Mouse (Mus musculus) mouse embryonic stem cell (cell line): ENCODE results near the gene Phb2.

Experiments
- in situ Hi-C, 2 experiments: fragments of 300-500 bp; cut with MboI; formaldehyde crosslinking; loops; 1 replicate in 1 of 2; 3 replicates in 1 of 2; pipeline ENCODE4 v1.14.3; 2019 to 2020; ENCODE audit warnings: low sequenced_read_pairs in 2 of 2, low pct_unique_long_range_greater_than_20kb in 1 of 2, mixed read lengths in 1 of 2; ENCODE audit not compliant: unreplicated experiment in 1 of 2

Phb2 gene

DNA sequence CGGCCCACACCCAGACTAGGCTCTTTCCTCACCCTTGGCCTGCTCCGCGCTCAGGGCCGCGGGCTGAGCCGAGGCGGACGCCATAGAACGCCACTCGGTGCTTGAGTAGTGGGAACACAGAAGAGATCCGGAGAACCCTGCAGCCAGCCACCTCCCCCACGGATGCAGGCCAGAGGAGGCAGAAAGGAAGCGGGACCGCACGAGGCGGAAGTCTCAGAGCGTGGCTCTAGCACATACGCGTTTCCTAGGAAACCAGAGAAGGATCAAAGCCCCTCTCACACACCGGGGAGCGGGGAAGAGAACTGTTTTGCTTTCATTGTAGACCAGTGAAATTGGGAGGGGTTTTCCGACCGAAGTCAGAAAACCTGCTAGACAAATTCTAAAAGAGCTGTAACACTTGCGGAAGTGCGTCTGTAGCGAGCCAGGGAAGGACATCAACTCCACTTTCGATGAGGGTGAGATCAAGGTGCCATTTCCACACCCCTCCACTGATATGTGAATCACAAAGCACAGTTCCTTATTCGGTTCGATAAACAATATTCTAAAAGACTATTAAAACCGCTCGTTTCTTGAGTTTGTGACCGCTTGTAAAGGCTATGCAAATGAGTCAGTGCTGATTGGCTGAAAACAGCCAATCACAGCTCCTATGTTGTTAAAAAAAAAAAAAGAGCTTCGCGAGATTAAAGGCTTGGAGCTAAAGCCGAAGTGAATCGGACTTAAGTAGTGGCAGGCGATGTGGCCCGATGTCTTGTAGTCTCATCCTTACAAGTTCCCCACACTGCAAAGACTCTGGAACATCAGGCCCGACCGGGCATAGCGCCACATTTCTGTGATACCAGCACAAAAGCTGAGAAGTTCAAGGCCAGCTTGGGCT, 29.0 kb downstream of the Phb2 start, which contains the start of gene Grcc10:
Grcc10 (minus strand) TSS at position 487 of the 874 bp plus-strand sequence.
- in situ Hi-C loops, result no loop called here

DNA sequence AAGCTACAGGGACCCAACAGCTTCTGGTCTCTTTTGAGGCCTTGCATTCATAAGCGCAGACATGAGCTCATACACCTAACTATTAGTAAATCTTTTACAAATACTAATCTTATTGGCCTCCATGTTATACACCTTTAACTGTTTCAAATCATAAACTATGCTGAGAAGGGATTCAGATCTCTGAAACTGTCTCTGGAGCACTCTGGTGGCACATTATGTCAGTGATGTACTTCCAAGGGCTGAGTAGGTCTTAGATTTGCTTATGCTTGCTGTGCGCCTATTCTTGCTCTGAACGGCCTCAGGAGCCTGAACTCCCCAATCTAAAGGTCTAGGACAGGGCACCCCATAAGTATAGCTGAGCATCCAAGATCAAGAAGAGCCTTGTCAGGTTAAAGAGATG, 29.7 kb downstream of the Phb2 start:
- in situ Hi-C loops, result no loop called here

DNA sequence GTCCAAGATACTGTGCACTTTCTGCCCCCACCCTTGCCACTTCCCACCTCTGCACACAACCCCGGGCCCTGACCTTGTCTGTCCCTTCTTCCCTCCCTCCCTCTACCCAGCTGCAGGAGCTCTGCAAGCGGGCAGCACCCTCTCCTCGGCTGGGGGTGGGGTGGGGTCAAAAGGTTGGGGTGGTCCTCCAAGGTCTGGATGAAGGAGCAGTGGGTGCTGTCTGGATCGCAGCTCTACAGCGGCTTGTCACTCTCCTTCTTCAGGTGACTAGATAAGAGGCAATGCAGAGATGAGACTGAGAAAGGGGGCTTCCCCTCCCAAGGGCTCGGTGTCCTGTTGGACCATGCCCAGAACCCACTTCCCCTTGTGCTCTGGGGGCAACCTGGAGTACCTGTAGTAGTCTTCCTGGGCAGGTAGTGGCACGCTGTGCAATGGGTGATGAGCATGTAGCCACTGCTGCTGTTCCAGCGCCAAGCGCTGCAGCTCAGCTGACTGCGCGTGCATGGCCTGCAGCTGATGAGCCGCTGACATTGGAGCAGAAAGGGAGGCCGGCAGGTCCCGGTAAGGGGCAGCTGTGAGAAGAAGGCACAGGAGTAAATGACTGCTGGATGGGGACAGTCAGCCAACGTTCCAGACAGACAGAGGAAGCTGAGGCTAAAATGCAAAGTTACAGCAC, 30.8 kb downstream of the Phb2 start:
- in situ Hi-C loops, result no loop called here

DNA sequence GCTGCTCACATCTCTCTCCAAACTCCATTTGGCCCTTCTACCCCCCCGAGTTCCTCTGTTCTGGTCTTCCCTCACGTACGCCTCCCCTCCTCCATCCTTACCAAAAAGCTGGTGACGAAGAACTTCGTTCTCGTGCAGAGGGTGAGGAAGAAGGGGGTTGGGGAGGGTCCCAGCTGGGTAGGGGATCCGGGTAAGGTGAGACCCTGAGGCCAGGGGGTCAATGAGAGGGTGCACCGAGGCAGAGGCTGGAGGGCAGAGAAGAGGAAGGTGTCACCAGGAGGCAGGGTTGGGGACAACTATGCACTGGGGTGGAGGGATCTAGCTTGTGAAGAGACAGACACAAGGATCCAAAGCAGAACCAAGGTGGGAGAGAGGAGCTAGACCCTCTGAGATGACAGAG, 31.5 kb downstream of the Phb2 start:
- in situ Hi-C loops, result no loop called here

DNA sequence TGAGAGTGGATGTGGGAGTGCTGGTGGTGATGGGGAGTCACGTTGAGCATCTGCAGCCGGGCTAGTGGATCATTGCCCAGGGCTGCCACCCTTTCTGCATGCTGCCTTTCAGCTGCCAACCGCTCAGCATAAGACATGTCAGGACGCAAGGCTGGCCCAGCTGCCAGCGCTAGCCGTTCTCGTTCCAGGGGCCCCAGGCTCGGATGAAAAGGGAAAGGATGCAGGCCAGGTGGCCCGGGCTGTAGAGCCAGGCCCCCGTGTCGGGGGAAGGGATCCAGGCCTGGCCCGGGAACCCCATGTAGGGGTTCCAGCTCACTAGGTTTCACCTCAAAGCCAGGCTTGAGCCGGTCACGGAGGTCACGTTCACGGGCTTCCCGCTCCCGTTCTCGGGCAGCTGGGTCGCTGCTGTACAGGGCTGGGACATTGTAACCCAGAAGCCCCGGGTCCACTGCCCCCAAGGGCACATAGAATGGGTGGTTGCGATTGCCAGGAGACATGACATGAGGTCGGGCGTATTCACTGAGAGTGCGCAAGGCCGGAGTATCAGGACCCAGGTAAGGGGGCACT, 32.7 kb downstream of the Phb2 start:
- in situ Hi-C loops, result no loop called here

DNA sequence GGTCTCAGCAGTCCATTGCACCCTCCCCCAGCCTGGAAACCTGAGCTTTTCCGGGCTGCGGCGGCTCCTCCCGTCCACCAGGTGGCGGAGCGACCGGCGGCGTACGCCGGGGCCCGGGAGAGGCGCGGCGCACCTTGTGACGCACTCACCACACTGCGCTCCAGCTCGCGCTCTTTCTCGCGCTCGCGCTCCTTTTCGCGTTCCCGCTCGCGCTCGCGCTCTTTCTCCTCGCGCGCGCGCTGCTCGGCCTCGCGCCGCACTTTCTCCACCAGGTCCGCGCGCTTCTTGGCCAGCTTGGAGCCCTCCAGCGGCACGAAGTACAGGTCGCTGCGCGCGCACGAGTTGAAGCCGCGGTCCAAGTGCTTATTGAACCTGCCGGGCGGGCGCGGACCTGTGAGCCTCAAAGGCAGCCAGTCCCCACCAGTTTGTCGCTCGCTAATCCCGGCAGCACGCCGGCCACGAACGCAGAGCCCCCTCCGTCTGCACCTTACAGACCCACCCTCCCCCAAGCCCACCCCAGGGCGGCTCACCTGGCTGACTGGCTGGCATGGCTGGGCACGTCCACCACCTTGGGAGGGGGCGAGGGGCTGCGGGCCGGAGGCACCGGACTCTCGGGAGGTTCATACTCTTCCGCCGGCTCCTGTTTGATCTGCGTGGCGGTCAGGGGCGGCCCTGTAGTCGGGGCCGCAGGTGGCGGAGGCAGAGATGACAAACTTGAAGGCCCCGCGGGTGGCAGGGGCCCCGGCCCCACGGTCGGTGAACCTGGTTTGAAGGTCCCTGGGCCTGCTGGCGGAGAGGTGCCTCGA, 33.6 kb downstream of the Phb2 start:
- in situ Hi-C loops, result no loop called here

DNA sequence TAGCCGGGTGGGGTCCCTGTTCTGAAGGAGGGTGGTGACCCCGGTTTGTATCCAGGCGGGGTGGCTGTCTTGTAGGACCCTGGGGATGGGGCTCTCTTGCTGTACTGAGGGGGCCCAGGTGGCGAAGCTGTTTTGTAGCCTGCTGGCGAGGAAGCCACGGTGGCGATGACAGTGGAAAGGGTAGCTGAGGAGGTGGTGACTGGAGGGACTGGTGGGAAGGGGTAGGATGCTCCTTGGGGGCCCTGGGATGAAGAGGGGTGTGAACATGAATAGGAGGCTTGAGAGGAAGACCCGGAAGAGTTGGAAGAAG, 34.1 kb downstream of the Phb2 start:
- in situ Hi-C loops, result no loop called here

DNA sequence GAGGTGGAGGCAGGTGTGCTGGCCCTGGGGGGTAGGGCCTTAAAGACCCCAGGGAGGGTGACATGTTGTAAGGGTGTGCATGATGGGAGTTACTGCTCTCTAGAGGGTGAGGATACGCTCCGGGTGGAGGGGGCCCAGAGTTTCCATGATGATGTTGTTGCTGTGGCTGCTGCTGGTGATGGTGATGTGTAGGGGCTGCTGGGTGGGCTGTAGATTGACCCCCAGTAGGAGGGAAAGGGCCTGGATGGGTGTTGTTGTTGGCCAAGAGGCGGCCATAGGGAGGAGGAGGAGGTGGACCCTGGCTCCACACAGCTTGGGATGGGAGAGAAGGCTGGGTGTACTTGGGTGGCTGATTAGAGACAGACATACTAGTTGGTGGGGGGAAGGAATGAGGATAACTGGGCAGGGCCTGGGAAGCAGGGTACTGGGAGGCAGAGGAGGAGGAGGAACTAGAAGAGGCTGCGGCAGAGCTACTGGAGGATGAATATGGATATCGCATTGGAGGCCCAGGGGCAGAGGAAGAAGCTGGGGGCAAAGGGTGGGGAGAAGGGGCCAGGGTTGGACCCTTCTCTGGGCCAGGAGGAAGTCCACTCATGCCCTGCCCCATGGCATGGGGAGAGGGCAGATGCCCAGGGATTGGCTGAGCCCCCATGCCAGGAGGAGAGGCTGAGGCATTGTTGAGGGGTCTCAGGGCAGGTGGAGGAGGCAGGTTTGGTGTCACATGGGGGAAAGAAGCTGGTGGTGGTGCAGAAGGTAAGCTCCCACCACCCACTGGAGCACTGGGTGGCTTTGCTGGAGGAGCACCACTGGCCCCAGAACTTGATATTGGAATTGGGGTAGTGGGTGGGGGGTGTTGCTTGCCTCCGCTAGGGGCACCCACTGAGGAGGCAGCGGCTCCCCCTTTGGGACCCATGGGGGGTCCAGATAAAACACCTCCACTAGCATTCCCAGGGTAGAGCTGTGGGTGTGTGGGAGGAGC, 34.8 kb downstream of the Phb2 start:
- in situ Hi-C loops, result no loop called here

DNA sequence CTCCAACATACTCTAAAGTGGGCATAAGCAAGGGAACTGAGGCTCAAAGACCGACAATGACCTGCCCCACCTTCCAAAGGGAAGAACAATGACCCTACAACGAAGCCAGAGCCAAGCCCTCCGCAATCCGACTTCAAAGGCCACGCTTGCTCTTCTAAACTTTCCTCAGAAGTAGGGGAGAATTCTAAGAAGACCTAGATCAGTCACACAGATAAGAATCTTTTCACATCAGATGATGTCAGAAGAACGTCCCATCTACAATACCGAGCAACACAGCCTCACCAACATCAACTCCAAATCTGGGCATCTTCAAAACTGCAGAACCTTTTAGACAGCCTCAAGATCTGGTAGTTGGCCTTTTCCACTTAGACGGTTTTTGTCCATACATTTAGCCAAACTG, 38.3 kb downstream of the Phb2 start:
- in situ Hi-C loops, result loop anchor here in 1 of 2 experiments (25.0 kb wide), 1 partner anchor 263 kb away; the partner anchor contains the start of gene C1rl

DNA sequence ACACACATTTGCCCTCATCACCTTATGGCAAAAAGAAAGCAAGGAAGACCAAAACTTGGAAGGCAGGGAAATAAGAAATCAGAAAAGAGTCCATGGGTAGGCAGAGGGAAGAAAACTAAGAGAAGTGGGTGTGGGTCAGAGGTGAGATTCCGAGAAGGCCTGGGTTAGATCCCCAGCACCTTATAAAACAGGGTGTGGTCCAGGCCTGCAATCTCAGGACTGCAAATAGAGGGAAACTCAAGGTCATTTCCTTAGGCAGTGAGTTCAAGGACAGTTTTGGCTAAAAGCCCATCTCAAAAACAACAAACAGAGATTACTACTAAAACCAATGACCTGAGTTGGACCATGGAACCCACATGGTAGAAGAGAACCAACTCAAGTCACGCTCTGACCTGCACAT, 41.7 kb downstream of the Phb2 start:
- in situ Hi-C loops, result loop anchor here in 1 of 2 experiments (25.0 kb wide), 1 partner anchor 267 kb away; the partner anchor contains the start of gene C1rl

DNA sequence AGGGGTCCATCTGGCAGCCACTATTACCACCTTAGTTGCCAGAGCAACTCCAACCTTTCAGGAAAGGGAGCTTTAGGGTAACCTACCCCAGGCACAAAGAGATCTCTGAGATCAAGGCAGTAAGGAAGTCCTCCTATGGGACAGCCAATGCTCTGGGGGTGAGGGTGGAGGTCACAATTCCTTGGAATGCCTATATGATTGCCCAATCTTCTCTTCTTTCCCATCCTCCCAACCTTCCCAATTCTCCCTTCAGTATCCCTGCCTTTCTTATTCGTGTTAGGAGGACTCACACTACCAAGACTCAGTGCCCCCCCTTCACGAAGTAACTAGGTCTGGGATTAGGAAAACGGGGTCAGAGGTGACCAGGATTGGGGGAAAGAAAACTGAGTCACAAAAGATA, 43.2 kb downstream of the Phb2 start:
- in situ Hi-C loops, result loop anchor here in 1 of 2 experiments (25.0 kb wide), 1 partner anchor 268 kb away; the partner anchor contains the start of gene C1rl

DNA sequence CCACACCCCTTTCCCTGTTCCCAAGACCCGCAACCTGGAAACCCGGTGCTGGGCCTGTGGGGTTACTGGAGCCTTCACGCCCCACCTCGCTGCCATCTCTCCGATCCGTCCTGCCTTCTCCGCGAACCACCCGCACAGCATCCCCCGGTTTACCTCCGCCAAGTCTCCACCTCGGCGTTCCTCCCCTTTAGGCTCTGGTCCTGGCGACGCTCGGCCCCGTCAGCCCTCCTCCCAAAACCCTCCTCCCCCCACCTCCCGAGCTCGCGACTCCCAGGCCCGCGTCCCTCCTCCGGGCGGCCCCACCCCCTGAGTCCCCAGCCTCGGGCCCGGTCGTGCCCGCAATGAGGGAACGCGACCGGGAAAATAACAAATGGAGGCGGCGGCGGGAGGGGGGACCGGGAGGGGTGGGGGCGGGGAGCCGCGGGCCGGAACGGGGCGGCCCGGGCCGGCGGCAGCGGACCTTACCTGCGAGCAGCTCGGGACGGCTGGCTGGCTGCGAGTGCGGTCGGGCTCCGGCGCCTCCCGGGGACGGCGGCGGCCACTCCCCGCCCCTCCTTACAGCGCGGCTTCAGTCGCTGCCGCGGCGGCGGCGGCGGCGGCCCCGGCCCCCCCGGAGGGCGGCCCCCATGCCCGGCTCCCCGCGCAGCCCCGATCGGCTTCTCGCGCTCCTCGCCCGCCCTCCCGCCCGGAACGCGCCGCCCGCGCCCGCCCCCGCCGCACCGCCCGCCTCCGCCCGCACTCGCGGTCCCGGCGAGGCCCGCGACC, 43.9 kb downstream of the Phb2 start, which contains the start of the genes Gm45234 and Atn1:
Gm45234 (minus strand) TSS at position 191 of the 765 bp plus-strand sequence.
Atn1 (minus strand) TSS at position 694 of the 765 bp plus-strand sequence.
- in situ Hi-C loops, result loop anchor here in 1 of 2 experiments (25.0 kb wide), 1 partner anchor 269 kb away; the partner anchor contains the start of gene C1rl

DNA sequence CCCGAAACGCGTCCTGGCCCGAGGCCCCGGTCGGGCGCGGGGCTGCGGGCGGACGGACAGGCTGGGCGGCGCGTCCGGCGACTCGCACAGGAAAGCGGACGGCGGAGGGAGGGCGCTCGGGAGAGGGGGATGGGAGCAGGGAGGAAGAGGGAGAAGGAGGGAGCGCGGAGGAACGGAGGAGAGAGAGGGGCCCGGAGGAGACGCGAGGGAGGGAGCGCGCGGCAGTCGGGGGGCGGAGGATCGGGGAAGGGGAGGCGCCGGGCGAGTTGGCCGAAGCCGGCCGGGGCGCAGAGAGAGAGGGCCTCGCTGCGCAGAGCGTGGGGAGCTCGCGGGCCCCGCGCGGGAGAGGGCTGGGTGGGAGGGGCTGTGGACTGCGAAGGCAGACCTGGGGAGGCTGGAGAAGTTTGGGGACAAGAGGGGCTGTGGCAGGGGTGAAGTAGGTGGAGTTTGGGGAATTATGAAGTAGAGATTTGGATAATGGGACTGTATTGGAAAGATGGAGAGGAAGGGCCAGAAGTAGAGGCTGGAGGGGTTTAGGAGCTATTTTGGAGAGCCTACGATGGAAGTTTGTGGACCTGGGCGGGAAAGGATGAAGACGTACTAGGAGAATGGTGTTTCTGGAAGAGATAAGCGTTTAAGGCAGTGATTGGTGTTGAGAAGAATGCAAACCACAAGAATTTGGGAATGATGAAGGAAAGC, 44.7 kb downstream of the Phb2 start:
- in situ Hi-C loops, result loop anchor here in 1 of 2 experiments (25.0 kb wide), 1 partner anchor 270 kb away; the partner anchor contains the start of gene C1rl

DNA sequence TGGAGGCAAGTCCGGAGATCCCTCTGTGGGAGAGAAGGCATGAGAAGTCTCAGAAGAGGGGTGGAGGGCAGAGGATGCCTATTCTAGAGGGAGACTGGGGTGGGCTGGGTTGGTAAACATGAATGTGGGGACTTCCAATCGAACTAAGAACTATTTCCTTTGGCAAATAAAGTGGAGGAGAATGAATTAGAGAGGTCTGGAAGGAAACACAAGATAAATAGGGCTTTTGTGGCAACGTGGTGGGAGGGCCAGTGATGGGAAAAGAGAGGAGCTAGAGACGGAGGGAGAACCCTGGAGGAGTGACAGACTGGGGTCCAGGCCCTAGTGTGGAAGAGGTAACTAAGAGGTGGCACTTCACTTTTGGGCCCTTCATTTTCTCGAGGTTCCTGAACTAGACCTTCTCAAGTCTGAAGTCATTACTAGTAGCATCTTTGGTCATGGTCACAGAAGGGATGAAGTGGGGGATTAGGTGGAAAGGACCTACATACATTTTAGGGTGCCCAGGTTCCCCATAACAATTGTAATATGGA, 45.3 kb downstream of the Phb2 start:
- in situ Hi-C loops, result loop anchor here in 1 of 2 experiments (25.0 kb wide), 1 partner anchor 270 kb away; the partner anchor contains the start of gene C1rl
